Mouse (Mus musculus): ENCODE measurements around the gene Ifnk.

The Ifnk gene

DNA sequence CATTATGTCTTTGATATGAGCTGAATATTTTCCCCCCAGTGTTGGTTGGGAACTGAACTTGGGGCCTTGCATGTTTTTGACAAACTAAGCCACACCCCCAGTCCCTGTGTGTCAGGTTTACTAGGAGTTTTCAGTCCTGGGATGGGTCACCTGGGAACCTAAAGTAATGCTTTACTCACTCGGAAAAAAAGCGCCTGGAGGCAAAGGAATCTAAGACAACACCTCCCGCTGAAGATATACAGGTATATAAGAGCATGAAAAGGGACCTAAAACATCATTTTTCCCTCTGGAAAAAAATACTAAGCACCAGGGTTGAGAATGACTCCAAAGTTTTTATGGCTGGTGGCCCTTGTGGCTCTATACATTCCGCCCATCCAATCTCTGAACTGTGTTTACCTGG is at the start of gene Ifnk:
Gene Ifnk, plus strand, starts transcription at position 301 of the 400 bp plus-strand sequence.
- no peak for DNase-seq (ENCODE audit: low read depth, low spot score)

DNA sequence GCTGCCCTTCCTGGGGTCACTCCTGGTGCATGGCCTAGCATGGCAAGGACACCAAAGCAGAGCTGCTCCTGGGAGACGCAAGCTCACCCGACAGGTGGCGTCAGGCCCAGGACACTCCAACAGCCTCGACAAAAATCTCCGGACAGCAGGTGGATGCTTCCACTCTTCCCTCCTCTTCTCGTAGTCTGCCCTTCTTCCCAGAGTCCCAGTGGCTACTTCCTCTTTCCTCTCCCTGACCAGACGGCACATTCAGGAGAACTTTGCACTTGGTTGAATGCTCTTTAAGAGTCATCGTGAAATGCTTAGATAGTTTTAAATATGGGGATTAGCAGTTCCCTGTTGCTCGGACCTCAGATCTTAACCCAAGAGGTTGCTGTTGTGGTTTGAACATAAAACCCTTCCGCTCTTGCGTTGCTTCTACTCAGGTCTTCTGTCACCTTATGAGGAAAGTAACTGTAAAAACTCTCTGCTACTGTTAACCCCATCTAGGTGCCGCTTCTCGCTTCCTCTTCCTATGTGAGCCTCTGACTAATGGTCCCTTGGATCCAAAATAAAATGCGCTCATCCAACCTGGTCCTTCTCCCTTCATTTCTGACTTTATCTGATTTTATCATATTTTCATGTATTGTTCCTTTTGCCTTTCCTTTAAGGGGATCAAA is 46.6 kb upstream of the Ifnk start:
- no peak for DNase-seq (ENCODE audit: low read depth, low spot score)

DNA sequence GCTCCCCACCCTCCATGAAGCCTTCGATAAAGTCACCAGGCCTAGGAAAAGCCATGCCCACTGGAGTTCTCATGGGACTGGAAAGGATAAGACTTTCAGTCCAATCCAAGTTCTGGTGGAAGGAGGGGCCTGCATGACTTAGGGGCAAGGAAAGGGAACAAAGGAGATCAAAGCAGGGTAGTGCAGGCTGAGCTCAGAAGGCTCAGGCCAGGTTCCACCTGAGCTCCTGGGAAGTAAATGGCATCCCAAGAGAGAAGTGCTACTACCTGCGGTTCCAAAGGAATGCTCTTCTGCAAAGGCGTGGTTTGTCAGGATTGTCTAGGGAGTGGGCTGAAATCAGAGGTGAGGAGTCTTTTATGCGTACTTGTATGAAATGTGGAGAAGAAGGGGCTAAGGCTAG is 39.4 kb upstream of the Ifnk start:
- no peak for DNase-seq (ENCODE audit: low read depth, low spot score)

DNA sequence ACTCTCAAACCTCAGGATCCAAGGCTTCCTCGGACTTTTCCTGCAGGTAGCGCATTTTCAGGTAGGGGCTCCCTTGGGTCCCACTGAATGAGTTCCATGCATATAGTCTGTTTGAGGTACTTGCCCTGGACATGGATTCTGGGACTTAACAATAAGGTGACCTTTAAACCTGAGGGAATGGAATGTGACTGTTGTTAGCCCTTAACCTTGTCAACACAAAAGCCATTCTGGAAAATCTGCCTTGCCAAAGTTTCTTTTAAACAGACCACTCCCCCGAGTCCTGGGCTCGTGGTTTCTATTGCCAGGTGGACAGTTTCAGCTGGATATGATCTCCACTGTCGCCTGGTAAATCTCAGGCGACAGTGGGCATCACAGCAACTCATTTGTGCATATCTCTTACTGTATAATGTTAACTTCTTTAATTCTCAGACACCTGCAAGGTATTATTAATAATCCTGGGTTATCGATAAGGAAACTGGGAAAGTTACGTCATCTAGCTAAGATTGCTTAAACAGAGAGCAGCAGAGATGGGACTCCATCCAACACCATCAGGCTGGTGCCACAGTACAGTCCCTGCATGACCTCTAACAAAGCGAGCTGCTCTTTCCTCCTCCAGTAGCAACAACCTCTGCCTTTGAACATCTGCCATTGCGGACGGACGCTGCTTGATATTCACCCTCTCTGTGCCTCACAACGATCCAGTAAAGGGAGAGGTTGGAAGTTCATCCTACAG is 38.2 kb upstream of the Ifnk start:
- DNase-seq (ENCODE audit: low read depth, low spot score): no peak

DNA sequence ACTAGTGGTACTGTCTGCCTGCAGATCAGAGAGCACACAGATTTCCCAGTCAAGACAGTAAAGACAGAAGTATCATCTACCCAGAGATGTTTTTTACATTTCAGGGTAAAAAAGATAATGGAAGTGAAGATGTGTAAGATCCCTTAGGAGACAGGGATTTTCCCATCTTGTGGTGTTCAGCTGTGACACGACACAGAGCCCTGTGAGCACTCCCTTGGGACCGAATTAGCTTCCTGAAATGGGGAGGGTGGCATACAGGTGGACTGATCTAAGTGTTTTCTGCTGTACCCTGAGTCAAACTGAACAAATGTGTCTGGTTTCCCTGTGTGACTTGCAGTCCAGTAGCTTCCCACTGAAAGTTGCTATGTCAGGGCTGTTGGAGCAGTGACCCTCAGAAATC is 36.9 kb upstream of the Ifnk start:
- no peak for DNase-seq (ENCODE audit: low read depth, low spot score)

DNA sequence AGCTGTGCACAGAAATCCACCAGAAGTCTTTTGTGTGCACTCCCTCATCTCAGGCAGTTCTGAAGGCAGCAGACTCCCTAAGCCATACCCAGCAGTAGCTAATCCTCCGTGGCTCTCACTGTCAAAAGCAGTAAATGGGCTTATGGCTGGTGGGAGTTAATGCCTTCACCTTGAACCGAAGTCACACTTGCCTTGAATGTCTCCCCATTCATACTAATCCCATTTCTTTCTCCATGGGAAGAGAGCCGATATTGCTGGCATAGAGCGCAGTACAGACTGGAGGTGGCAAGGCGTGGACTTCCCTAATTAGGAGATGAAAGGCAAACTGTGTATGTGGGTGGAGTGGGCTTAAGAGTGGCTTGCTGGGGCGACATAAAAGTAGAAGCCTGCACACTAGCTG is 35.9 kb upstream of the Ifnk start:
- DNase-seq (ENCODE audit: low read depth, low spot score): no peak

DNA sequence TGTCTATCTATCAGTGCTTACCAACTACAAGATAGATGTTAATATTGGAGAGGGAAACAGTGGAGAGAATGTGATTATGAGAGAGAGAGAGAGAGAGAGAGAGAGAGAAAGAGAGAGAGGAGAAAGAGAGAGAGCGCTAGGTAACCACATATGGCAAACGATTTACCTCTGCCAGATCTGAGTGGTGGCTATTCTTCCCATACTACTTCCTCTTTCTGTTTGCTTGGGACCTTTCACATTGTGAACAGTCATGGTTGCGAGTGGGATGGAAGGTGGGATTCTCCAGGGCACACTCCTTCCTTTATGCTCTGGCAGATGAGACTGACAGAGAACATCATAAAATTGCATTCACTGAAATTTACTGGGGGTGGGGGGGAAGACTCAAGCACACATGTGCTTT is 34.7 kb upstream of the Ifnk start:
- DNase-seq (ENCODE audit: low read depth, low spot score): no peak

DNA sequence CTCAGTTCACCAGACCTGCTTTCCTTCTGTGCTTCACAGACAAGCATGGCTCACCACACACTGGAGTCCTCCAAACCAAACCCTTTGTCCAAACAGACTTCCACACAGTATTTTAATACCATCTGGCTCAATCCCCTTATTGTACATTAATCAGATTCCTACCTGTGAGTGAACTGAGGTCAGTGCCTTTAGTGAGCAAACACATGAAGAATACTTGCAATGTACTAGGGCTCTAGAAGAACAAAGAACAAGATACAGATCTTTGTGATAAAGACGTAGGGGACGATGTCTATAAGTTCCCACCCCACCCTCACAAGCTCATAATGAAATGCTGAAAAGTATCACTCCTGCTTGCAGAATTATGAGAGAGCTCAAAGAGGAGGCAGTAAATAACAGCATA is 33.0 kb upstream of the Ifnk start:
- DNase-seq (ENCODE audit: low read depth, low spot score): no peak

DNA sequence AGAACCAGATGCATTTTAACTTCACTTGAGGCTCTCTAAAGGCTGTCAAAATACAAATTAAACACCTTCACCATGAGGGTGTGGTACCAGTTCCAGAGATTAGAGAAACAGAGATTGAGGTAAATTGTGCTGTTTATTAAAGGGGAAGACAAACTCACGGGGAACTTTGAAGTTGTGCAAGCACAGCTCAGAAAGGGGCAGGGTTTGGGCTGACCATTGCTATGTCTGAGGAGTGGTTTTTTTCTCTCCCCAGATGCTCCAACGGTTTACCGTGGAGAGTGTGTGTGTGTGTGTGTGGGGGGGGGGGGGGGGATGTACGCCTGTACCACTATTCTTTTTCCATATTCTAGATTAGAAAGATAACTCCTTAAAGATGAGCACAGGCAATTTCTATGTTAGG is 31.7 kb upstream of the Ifnk start:
- DNase-seq (ENCODE audit: low read depth, low spot score): no peak

DNA sequence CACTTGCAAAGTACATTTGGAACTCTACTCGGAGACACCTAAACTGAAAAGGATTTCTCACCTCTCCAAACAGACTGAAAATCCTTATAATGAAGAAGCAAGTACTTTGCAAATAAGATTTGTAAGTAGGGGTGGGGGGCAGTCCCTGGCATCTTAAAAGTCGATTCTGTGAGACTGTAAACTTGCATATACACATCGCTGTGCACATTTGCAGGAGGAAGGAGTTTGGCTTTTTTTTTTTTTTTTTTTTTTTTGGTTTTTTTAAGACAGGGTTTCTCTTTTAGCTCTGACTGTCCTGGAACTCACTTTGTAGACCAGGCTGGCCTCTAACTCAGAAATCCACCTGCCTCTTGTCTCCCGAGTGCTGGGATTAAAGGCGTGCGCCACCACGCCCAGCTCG is 31.3 kb upstream of the Ifnk start:
- no peak for DNase-seq (ENCODE audit: low read depth, low spot score)

DNA sequence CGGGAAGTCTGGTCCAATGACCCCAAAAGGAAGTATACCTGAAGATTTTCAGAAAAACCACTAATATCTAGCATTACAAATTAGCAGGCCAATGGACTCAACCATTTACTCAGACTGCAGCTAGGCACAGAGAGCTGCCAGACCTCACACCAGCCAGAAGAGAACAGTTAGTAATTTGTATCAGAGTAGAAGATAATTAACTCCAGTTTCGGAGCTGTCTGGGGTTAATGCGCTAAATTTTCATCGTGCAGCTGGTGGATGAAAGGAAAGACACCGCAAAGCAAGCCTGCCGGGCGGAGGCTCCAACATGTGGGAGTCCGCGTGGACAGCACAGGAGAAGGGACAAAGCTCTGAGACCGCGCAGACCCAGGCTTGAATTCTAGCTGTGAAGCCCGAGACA is 30.8 kb upstream of the Ifnk start:
- DNase-seq (ENCODE audit: low read depth, low spot score): no peak

DNA sequence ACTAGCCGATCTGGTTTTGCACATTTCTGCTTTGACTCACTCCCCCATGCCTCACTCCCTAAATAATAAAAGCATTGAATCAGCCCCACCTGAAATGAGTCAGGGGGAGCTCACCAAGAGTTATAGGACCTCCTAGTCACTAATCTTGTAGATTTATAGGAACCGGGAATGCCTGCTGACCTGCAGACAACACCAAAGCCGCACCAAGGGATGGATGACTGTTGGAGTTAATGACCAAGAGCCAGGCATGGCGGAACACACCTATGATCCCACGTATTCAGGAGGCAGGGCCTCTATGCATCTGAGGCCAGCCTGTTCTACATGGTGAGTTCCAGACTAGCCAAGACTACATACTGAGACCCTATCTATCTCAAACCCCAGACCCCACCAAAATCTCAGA is 28.8 kb upstream of the Ifnk start:
- DNase-seq (ENCODE audit: low read depth, low spot score): no peak

DNA sequence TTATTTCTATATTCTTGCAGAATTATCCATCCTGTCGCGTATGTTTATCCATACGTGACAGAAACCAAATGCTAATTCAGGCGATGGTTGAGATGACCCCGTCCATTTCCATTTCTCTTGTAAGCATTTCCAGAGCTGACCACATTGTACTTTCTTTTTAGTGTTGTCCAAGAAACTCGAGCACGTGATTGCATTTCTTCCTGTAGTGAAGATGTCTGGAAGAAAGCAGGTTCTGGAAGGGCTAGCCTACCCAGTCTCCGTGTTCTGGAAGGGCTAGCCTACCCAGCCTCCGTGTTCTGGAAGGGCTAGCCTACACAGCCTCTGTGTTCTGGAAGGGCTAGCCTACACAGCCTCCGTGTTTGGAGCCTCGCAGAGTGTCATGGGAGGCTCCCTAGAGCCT is 27.8 kb upstream of the Ifnk start:
- DNase-seq (ENCODE audit: low read depth, low spot score): no peak

DNA sequence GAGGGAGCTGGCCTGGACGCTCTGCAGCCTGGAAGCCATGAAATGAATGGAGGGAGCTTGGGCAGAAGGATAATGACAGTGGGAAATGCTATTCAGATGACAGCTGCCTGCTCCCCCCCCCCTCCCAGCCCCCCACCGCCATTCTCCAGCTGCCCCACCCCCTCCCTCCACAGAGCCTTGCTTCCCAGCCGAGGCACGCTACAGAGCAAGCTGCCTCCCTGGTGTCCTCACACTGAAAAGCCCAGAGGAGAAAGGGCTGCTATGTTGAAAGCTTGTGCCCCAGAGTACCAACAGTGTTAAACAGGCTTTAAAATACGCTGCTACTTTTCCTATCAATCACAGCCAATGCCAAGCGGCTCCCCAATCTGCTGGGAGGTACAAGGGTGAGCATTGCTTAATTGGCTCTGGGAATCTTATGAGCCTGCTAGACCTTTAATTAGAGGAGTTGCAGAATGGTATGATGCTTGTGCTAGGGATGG is 26.5 kb upstream of the Ifnk start:
- DNase-seq (ENCODE audit: low read depth, low spot score): no peak

DNA sequence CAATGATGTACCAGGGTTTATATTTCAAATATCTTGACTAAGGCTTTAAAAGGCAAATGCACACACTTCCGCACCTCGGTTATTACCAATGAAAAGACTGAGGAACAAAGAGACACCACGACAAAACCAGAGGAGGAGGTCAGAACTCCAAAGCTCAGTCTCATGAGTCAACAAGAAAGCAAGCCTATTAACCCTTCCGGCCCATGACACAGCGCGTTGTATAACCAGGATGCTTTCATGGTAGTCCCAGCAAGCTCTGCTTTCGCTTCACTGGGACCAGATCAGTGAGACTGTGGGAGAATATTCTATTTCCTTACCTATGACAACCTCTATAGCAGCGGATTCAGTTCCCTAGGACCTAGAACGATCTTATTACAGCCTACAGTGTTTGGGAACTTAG is 25.1 kb upstream of the Ifnk start:
- no peak for DNase-seq (ENCODE audit: low read depth, low spot score)

DNA sequence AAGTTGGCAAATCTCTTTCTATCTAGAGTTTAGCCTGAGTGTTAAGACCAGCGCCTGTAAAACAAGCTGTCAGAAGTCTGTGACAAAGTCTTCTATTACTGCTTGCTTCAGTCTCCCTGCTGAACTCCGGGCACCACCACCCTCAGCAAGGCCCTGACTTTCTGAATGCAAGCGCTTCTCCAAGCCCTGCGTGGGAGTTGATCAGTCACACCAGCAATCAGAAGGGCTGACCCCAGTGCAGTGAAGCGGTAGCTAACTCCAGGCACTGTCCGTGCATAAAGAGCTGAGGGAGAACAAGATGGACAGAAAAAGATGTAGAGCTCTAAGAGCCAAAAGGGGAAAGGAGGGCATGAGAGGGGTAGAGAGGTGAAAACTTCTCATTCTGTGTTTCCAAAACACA is 24.1 kb upstream of the Ifnk start:
- DNase-seq (ENCODE audit: low read depth, low spot score): no peak

DNA sequence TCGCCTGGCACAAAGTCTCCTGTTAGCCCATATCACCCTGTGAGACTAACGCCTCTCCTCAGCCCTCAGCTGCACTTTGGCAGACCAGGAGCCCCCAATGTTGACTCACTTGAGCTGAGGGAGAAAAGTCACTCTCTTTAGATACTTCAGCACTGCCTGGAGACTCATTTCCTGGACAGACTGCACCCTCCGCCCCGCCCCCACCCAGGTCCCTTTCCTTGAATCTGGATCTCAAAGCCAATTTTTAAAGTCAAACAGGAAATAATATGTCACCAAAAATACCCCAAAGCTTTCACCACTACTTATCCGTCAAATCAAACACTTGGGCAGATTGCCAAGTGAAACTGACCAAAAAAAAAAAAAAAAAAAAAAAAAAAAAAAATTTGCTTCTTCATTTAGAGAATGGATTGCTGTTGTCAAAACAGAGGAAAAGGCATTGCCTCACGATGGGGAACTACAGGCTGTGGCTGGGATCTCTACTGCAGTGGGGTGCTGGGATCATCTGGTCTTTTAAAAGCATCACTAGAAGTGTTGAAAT is 21.4 kb upstream of the Ifnk start:
- DNase-seq (ENCODE audit: low read depth, low spot score): peak; percentile 82

DNA sequence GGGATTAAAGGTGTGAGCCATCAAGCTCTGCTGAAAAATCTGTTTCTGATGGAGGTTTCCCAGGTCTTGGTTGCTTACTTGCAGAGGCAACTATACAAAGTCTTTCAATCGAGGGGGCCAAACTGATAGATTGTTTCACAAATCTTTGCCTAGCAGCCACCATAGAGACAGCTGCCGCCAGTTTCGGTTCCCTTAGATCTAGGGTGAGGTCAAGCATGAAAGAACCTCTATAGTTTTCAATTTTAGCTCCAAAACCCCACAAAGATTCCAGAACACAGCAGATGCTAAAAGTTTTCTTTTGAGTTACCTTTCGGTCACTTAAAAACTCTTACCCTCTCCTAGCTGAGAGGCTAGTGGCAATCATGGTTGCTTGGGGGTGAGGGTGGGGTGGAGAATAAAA is 20.3 kb upstream of the Ifnk start:
- peak; percentile 91 for DNase-seq (ENCODE audit: low read depth, low spot score)

DNA sequence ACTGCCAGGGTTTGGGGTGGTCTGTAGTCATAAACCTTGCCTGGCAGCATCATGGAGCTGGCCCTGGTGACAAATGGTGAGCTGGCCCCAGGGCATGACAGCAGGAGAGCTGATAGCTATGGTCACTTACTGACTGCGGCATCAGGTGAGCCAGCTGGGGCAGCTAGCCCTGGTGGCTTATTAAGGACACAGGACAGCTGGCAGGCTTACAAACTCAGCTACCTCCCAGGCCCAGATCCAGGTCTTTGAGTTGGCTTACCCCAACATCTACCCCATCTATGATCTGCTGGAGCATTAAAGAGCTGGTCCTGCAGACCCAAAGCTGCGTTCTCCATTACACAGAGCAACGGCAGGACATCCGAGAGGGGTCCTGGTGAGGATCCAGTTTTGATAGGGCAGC is 18.4 kb upstream of the Ifnk start:
- DNase-seq (ENCODE audit: low read depth, low spot score): no peak

DNA sequence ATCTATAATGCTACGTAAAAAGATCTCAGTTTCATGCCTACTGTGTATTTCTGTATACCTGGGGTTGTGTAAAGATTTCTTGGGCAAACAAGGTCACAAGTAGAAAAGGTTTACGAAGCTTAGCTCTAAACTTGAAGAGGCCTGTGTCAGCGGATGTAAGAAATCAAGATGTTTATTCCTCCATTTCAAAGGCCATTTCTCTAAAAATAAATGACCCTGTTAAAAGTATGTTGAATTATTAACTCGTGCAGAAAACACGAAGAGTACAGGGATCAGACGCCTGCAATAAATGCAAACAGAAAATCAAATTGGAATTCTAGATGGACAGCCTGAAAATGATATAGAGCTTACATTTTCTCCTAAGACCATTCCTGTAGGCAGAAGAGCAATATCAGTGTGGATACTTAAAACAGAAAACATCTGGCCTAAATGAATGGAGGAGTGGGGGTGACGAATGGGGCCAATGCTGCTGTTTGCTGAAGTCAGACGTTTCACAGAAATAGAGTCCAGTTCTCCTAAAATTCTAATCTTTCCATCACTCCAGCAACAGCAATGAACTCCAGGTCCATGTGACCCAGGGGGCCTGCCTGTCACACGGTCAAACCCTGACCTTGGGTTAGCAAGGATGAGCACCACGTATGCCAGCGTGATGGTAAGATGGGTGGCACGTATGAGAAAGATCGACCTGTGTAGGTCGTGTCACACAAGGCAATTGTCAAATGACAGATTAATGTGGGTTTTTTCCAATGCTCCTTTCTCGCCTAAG is 16.8 kb upstream of the Ifnk start:
- DNase-seq (ENCODE audit: low read depth, low spot score): no peak

DNA sequence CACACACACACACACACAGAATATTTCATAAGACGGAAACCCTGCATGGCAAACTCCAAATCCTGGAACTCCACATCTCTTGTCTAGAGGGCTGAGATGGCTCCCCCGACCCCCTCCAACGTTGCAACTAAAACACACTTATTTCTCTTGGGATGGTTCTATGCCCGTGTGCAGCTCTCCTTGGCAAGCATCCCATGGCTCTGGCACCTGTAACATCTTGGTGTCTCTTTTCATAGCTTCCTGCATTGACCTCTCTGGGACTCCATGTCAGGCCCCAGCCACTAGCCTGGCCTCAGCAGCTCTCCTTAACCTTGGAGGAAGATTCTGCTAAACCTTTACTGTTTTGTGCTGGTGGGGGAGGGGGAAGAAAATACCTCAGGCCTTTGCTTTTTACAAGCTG is 16.1 kb upstream of the Ifnk start:
- no peak for DNase-seq (ENCODE audit: low read depth, low spot score)

DNA sequence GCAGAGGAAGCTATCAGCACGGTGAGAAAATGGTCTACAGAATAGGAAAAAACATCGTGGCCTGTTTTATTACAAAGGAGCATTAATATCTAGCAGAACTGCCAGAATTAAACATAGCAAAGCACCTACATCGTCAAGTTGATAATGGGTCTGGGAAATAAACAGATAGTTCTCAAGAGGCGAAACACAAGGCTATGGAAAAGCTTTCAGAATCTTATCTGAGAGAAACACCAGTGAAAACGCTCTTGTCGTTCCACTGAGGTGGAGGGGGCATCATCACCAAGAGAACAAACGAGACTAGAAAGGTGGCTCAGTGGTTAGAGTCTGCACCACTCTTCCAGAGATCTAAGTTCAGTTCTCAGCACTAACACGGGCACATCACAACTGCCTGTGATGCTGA is 14.9 kb upstream of the Ifnk start:
- DNase-seq (ENCODE audit: low read depth, low spot score): no peak

DNA sequence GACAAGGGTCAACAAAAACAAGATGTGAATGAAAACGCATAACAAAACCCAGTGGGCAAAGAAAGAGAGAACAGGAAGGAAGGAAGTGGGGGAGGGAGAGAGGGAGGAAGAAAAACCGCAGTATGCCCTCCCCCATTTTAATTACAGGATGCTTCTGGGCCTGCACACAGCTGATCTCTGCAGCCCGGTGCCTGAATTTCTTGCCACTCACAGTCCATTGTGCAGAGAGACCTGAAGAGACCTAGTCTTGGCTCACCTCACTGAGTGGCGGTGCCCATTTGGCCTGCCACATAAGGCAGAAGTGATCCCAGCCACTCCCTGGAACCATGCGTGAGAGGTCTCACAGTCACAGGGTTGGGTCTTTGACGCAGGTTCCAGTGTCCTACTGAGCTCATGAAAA is 13.8 kb upstream of the Ifnk start:
- DNase-seq (ENCODE audit: low read depth, low spot score): peak; percentile 24
